Mouse (Mus musculus) spleen, adult 2 months (tissue): ENCODE data around the gene Tuba3b.

Source experiments
- CTCF ChIP-seq: fragments of 200-500 bp; IDR thresholded peaks from 2 replicates; pipeline ENCODE4 v1.5.1; 2011; ENCODE audit warnings: mild to moderate bottlenecking, inconsistent platforms; ENCODE audit not compliant: insufficient read depth, insufficient read length, insufficient replicate concordance; ENCODE audit errors: extremely low read depth
- POLR2A ChIP-seq: fragments of 200-500 bp; IDR thresholded peaks from 2 replicates; pipeline ENCODE4 v1.6.1; 2011; ENCODE audit warnings: low read depth, low read length, inconsistent platforms

DNA sequence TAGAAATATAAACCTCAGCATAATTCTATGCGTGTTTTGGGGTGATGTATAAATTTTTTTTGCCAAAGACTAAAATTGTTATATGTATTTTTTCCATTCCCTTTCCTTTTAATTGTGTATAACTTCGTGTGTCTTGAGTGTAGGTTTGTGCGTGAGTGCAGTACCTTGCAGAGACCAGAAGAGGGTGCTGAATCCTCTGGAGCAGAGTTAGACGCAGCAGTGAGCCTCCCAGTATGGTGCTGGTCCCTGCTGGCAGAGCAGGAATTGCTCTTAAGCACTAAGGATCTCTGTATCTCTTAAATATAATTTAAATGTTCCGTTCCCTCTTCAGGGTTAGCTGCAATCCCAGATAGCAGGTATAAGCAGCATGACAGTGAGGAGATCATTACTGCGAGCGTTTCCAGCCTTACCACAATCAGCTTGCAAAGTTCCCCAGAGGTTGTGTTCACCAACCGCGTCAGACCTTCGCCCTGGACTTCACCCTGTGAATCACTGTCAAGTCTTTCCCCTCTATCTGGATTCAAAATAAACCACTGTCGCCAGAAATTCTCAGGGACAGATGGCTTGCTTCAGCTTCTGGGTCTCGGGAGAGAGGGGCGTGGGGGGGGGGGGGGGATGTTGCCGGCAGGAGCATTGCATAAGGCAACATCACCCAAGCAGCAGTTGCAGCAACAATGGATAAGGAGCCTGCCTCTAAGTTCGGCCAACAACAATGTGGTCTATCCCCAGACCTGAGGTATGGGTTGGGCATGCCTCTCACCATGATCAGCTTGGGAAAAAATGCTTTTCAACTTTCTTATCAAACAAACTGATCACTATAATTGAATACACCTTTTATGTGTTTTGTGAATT, 41.4 kb downstream of the Tuba3b start:
- TF ChIP-seq CTCF (no peak), POLR2A (no peak)
